Mouse (Mus musculus) megakaryocyte-erythroid progenitor cell, adult 5-6 weeks (primary cell): ENCODE results near the gene Tcirg1. TPM values are rescaled to one million over a fixed set of nuclear protein-coding genes. Genes with fewer than 3 reads are reported as not detected.

Experiments
- ATAC-seq: replicated peaks from 2 replicates; pipeline ENCODE4 v1.8.0; 2016; ENCODE audit warnings: mild to moderate bottlenecking, inconsistent platforms; ENCODE audit not compliant: severe bottlenecking, poor library complexity, low FRiP score, low TSS enrichment
- total RNA-seq, 2 experiments: library from RNA; stranded (forward) in 1 of 2; stranded (reverse) in 1 of 2; fragments of 200-1000, 215-1000 nt in 1 of 2; fragments of >200 nt in 1 of 2; fragmentation: Nextera tagmentation in 1 of 2; gene quantifications; 2 replicates each; pipeline ENCODE4 v1.2.3; 2014 to 2017

Tcirg1 gene
- 27.6 and 37.7 TPM in 2 replicates for total RNA-seq (2014; fragmentation: Nextera tagmentation)
- total RNA-seq (2017): 6.7 and 44.0 TPM in 2 replicates

- peak; percentile 62 for ATAC-seq
These were observed at the start of gene Tcirg1 for GRCm38 (mm10) chr19:3906795-3907786. Tcirg1 (minus strand) TSS chr19:3907133.

- no peak for ATAC-seq
These were observed 48.9 kb upstream of the Tcirg1 start for GRCm38 (mm10) chr19:3955804-3956203.

- ATAC-seq: no peak
These were observed 48.1 kb upstream of the Tcirg1 start for GRCm38 (mm10) chr19:3955033-3955432.

- ATAC-seq: no peak
These were observed 45.2 kb upstream of the Tcirg1 start for GRCm38 (mm10) chr19:3952099-3952498.

GRCm38 (mm10) chr19:3951461-3951860 lies 44.5 kb upstream of the Tcirg1 start:
- ATAC-seq: no peak

GRCm38 (mm10) chr19:3950331-3950730 lies 43.4 kb upstream of the Tcirg1 start:
- no peak for ATAC-seq

GRCm38 (mm10) chr19:3948546-3948945 lies 41.6 kb upstream of the Tcirg1 start:
- no peak for ATAC-seq

GRCm38 (mm10) chr19:3947813-3948212 lies 40.9 kb upstream of the Tcirg1 start:
- no peak for ATAC-seq

GRCm38 (mm10) chr19:3946715-3947114 lies 39.8 kb upstream of the Tcirg1 start:
- ATAC-seq: peak; percentile 49; the same call in 1 of the 2 replicates

GRCm38 (mm10) chr19:3945872-3946564 lies 39.1 kb upstream of the Tcirg1 start:
- ATAC-seq: no peak

- ATAC-seq: peak; percentile 84
These were observed 36.2 kb upstream of the Tcirg1 start for GRCm38 (mm10) chr19:3942986-3943735.

GRCm38 (mm10) chr19:3942315-3942714 lies 35.4 kb upstream of the Tcirg1 start:
- ATAC-seq: no peak

- peak; percentile 53 for ATAC-seq
These were observed 29.2 kb upstream of the Tcirg1 start for GRCm38 (mm10) chr19:3935896-3936850.

GRCm38 (mm10) chr19:3935032-3935895 lies 28.3 kb upstream of the Tcirg1 start, which contains the start of gene Unc93b1:
Unc93b1 (plus strand) TSS chr19:3935186.
- ATAC-seq: peak; percentile 91

GRCm38 (mm10) chr19:3931716-3932115 lies 24.8 kb upstream of the Tcirg1 start:
- no peak for ATAC-seq

GRCm38 (mm10) chr19:3930262-3931057 lies 23.5 kb upstream of the Tcirg1 start:
- no peak for ATAC-seq
